Mouse (Mus musculus) splenic B cell, adult 2 months (primary cell): ENCODE data around the gene Opn1sw.
A peak's percentile ranks its signal among the peaks of the same experiment; 100 is the strongest.
"Not testable (repeated sequence)": the region's sequence is repeated elsewhere in the genome, so short reads cannot be mapped to it uniquely, and the experiment has no call there.

Experiments used
- DNase-seq: peaks from one replicate; pipeline ENCODE4 v3.0.0-alpha.2; 2011; ENCODE audit warnings: low read depth, low spot score
- H3K27me3 ChIP-seq: 2 replicates; pipeline ENCODE4 v1.6.1; 2012; ENCODE audit warnings: mild to moderate bottlenecking, low read length, moderate library complexity, mixed read lengths; ENCODE audit not compliant: control insufficient read depth, poor library complexity, insufficient read depth, severe bottlenecking
- H3K36me3 ChIP-seq: 2 replicates; pipeline ENCODE4 v1.6.1; 2012; ENCODE audit warnings: mild to moderate bottlenecking, low read length, moderate library complexity, mixed read lengths; ENCODE audit not compliant: control insufficient read depth, poor library complexity, insufficient read depth, severe bottlenecking

The Opn1sw gene

GRCm38 (mm10) chr6:29379954-29380353 lies 8.3 kb downstream of the Opn1sw start:
- no peak for DNase-seq
- H3K27me3 ChIP-seq = no peaks in the 10 kb centered on the region
- no peaks in the 10 kb centered on the region; the same call in 1 of the 2 replicates for H3K36me3 ChIP-seq

- Histone ChIP-seq H3K36me3 (no peaks in the 10 kb centered on the region; the same call in 1 of the 2 replicates), H3K27me3 (no peaks in the 10 kb centered on the region)
- no peak for DNase-seq
Measured at GRCm38 (mm10) chr6:29378678-29379077, 9.6 kb downstream of the Opn1sw start.

GRCm38 (mm10) chr6:29377386-29377785 lies 10.9 kb downstream of the Opn1sw start:
- Histone ChIP-seq H3K27me3 (no peaks in the 10 kb centered on the region), H3K36me3 (peaks cover 3% of the 10 kb centered on the region; the same call in 1 of the 2 replicates)
- no peak for DNase-seq

GRCm38 (mm10) chr6:29365277-29365676 lies 23.0 kb downstream of the Opn1sw start:
- no peak for DNase-seq
- Histone ChIP-seq H3K27me3 (no peaks in the 10 kb centered on the region), H3K36me3 (peaks cover 10% of the 10 kb centered on the region)

- Histone ChIP-seq H3K36me3 (peaks cover 14% of the 10 kb centered on the region), H3K27me3 (no peaks in the 10 kb centered on the region)
- DNase-seq = no peak
Measured at GRCm38 (mm10) chr6:29363129-29363515, 25.1 kb downstream of the Opn1sw start.

GRCm38 (mm10) chr6:29362246-29363128 lies 25.8 kb downstream of the Opn1sw start:
- DNase-seq = no peak
- Histone ChIP-seq H3K27me3 (no peaks in the 10 kb centered on the region), H3K36me3 (peaks cover 14% of the 10 kb centered on the region)

GRCm38 (mm10) chr6:29360211-29360610 lies 28.1 kb downstream of the Opn1sw start:
- no peak for DNase-seq
- Histone ChIP-seq H3K27me3 (no peaks in the 10 kb centered on the region), H3K36me3 (peaks cover 17% of the 10 kb centered on the region)

- no peak for DNase-seq
- Histone ChIP-seq H3K27me3 (no peaks in the 10 kb centered on the region), H3K36me3 (peaks cover 17% of the 10 kb centered on the region)
Measured at GRCm38 (mm10) chr6:29359386-29359785, 28.9 kb downstream of the Opn1sw start.

- no peaks in the 10 kb centered on the region for H3K27me3 ChIP-seq
- peaks cover 5% of the 10 kb centered on the region; the same call in 1 of the 2 replicates for H3K36me3 ChIP-seq
- DNase-seq = no peak
Measured at GRCm38 (mm10) chr6:29352816-29353215, 35.5 kb downstream of the Opn1sw start.

GRCm38 (mm10) chr6:29351613-29352012 lies 36.7 kb downstream of the Opn1sw start:
- Histone ChIP-seq H3K27me3 (no peaks in the 10 kb centered on the region), H3K36me3 (peaks cover 4% of the 10 kb centered on the region; the same call in 1 of the 2 replicates)
- peak; percentile 66 for DNase-seq

- H3K36me3 ChIP-seq = no peaks in the 10 kb centered on the region
- DNase-seq = no peak
- H3K27me3 ChIP-seq = no peaks in the 10 kb centered on the region
Measured at GRCm38 (mm10) chr6:29348371-29348724, 39.9 kb downstream of the Opn1sw start.

GRCm38 (mm10) chr6:29347665-29348370 lies 40.5 kb downstream of the Opn1sw start, which contains the start of gene Calu:
TSS of gene Calu (plus strand) at chr6:29348069.
- Histone ChIP-seq H3K36me3 (no peaks in the 10 kb centered on the region), H3K27me3 (no peaks in the 10 kb centered on the region)
- peak; percentile 98 for DNase-seq

GRCm38 (mm10) chr6:29347189-29347588 lies 41.1 kb downstream of the Opn1sw start:
- DNase-seq = no peak
- no peaks in the 10 kb centered on the region for H3K27me3 ChIP-seq
- no peaks in the 10 kb centered on the region for H3K36me3 ChIP-seq

- not testable (repeated sequence) for H3K27me3 ChIP-seq, H3K36me3 ChIP-seq, DNase-seq
Measured at GRCm38 (mm10) chr6:29346512-29346911, 41.8 kb downstream of the Opn1sw start.

GRCm38 (mm10) chr6:29329514-29329913 lies 58.8 kb downstream of the Opn1sw start:
- Histone ChIP-seq H3K36me3 (no peaks in the 10 kb centered on the region), H3K27me3 (no peaks in the 10 kb centered on the region)
- no peak for DNase-seq
